Mouse (Mus musculus) urinary bladder, postnatal 14 days (tissue): Measurements from ENCODE around the gene Clk4.

Source experiments
- DNase-seq: peaks from one replicate; pipeline ENCODE4 v3.0.0; 2021; ENCODE audit warnings: low spot score

Clk4 gene

DNA sequence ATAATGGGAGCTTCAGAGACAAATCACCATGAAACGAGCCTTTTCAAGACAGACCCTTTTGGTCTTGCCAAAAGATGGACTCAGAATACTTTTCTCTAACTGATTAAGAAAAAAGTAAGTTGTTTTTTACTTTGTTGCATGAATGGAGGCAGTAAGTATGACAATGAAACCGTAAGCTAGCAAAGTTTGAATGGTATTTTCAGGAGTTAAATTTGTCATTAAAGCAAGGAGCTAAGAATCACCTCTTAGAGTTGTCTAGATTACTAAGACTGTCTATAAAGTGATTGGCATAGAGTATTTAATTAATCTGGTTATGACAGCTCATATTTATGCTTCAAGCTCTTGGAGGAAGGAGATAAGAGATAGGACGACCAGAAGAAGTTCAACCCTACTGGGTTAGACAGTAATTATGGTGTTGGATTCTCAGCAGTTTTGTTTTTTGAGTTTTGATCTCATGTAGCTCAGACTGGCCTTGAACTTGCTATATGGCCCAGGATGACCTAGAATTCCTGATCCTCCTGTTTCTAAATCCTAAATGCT lies at the start of gene Clk4:
Gene Clk4, plus strand, starts transcription at position 51 of the 540 bp plus-strand sequence.
- no peak for DNase-seq

GRCm38 (mm10) chr11:51214021-51214420 lies 47.5 kb upstream of the Clk4 start:
- no peak for DNase-seq

DNA sequence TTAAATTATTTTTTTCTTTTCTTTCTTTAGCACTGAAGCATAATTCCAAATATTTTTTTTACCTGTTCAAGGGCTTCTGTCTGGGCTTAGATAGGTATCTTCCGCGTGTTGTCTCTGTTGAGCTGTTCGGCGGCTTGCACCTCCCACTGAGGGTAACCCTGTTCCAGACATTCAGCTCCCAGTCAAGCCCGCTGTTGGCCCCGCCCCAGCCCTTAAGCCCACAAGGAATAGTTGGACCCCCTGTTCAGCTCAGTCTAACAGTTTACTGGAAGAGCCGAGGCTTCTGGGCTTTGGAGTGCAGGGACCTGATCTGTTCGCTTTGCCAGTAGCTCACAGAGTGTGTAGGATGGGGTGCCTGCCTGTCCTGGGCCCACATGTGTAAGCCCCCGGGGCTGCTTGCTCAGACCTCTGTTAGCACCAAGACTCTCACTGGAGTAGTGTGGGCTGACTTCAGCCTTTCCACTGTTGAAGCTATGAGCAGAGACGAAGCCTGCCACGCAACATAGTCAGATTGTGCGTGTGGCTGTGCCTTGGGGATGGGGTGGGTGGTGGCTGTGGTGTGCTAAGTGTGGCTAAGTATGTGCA lies 42.0 kb upstream of the Clk4 start:
- DNase-seq = no peak

- DNase-seq = no peak
These were observed 41.2 kb upstream of the Clk4 start, which contains the start of gene Gm12569 for GRCm38 (mm10) chr11:51220308-51220707. Gene Gm12569 (plus strand): TSS chr11:51220473.

- DNase-seq = no peak
These were observed 34.4 kb upstream of the Clk4 start for GRCm38 (mm10) chr11:51227104-51227503.

GRCm38 (mm10) chr11:51234626-51235025 lies 26.9 kb upstream of the Clk4 start:
- DNase-seq = no peak

GRCm38 (mm10) chr11:51242897-51243296 lies 18.6 kb upstream of the Clk4 start:
- DNase-seq = no peak

GRCm38 (mm10) chr11:51257006-51257405 lies 4.5 kb upstream of the Clk4 start:
- DNase-seq = no peak

GRCm38 (mm10) chr11:51262342-51263285 lies 1.1 kb downstream of the Clk4 start, which contains the start of gene BC049762:
Gene BC049762 (minus strand): TSS chr11:51263046.
- peak; percentile 99 for DNase-seq

- DNase-seq = peak; percentile 64
These were observed 1.8 kb downstream of the Clk4 start for GRCm38 (mm10) chr11:51263286-51263831.

DNA sequence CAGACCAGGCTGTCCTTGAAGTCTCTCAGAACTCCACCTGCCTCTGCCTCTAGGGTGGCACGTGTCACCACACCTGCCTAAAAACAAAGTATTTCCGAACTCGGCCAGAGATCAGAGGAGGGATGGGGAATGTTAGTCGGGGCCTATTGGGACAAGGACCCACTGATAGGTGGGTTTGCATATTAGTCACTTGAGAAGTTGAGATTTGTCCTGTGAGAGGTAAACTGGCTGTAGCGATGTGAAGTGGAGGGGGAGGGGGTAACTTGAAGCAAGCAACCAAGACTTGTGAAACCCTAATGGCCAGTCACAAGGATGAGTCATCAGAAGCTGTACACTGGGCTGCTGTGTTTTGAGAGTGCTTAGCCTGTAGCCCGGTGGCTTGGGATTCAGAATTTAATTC lies 2.8 kb downstream of the Clk4 start:
- peak; percentile 34 for DNase-seq

- no peak for DNase-seq
These were observed 3.8 kb downstream of the Clk4 start for GRCm38 (mm10) chr11:51265326-51265725.

DNA sequence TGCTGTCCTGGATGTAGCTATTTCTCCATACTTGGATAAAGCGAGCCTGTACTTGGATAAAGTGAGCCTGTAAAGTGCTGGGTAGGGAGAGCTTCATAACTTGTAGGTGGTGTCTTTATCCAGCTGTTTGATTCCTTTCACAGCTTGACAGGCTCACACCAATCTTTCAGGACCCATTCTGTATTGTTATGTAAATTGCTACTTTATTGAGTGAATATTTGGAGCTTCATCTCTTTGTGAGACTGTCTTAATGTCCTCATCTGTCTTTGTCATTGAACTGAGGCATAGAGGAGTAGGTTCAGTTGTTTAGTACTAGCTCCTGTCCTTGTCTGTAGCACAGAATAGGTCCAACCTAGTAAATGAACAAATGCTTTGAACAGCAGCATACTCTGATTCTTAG lies 12.9 kb downstream of the Clk4 start:
- DNase-seq = no peak

GRCm38 (mm10) chr11:51289564-51290041 lies 28.1 kb downstream of the Clk4 start, which contains the start of gene Col23a1:
Gene Col23a1 (plus strand): TSS chr11:51289920.
- peak; percentile 74 for DNase-seq

DNA sequence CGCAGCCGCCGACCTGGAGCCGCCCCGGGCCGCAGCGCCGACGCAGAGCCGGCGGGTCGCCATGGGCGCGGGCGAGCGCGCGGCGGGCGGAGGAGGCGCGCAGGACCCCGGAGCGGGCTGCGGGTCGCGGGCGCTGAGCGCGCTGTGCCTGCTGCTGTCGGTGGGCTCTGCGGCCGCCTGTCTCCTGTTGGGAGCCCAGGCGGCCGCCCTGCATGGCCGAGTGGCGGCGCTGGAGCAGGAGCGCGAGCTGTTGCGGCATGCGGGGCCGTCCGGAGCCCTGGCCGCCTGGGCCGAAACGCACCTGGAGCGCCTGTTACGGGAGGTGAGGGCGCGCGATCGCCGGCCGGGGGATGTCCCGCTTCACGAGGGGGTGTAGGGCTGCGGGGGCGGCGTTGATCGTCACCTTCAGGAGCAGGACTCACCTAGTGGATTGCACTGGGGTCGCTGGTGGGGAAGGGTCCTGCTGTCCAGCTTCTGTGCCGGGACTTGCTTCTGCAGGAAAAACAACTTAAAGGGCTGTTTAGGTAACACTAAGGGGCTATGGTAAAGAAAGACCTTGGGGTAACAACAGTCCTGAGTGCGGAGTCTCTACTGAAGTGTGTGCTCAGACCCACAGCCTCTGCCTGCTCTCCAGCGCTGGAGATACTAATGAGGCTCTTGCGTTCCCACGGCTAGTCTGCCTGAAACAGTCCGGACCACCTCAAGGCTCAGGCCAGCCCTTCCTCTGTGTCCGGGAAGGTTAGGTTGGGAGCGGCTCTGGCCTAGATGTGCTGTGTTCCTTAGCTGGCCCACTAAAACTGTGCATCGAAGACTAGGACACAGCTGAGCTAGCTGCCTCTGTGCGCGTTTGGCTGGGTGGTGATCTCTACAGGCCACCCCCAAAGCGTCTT lies 28.8 kb downstream of the Clk4 start:
- peak; percentile 39 for DNase-seq

DNA sequence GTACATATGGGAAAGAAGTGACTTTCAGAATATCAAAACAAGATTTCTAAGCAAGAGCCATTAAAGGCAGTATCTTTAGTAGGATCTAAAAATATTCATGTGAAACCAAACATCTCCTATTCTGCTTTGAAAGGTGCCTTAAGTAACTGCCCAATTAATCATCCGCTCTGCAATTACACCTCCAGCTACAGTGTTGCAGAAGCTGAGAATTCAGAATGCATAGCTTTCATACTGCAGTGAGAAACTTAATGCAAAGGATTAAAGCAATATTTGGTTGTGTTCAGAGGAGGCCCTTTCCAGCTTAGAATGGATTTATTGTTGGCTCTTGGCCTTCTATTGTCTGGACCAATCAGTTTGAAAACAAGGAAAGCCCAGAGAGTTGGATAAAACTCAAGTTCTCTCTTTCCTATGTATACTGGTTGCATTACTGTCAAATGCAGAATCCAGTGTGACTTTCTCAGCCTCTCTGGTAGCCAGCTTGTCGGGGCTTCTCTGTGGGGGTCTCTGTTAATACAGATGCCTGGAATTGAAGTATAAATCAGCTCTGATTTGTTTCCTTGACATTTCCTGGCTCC lies 32.5 kb downstream of the Clk4 start:
- DNase-seq = no peak

DNA sequence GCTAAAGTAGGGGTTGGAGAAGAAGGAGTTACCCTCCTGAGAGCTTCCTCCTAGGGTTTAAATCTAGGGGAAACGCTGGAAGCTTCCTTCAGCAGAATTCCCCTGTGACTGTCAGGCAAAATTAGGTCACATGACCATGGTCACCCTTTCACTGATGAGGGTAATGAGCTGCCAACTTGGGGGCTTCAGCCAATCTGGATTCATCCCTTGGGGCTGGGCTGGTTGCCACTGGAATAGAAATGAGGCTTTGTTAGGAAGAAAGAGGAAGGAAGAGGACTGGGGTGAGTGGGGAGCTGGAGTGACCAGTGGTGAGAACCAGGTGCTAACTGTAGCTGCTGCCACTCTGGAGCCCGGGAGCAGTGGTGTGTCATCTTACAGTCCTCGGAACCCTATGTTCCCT lies 34.2 kb downstream of the Clk4 start:
- DNase-seq = no peak

DNA sequence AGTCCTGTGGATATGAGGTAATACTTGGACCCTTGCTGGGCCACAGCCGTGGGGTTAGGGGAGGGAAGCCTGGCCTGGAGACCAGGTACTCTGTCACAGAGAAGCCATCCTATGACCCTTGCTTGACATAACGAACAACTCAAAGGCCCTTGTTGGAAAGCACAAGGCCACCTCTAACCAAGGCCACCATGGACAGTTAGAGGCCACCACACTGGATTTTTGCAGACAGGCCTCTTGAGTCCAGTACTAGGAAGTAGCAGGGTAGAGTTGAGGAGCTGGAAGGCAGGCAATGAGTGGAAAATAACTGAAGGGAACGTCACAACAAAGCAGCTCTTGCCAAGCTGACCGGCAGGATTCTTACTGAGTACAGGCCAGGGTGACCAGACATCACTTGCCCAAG lies 37.2 kb downstream of the Clk4 start:
- no peak for DNase-seq

- DNase-seq = no peak
These were observed 40.9 kb downstream of the Clk4 start for GRCm38 (mm10) chr11:51302396-51302795.

DNA sequence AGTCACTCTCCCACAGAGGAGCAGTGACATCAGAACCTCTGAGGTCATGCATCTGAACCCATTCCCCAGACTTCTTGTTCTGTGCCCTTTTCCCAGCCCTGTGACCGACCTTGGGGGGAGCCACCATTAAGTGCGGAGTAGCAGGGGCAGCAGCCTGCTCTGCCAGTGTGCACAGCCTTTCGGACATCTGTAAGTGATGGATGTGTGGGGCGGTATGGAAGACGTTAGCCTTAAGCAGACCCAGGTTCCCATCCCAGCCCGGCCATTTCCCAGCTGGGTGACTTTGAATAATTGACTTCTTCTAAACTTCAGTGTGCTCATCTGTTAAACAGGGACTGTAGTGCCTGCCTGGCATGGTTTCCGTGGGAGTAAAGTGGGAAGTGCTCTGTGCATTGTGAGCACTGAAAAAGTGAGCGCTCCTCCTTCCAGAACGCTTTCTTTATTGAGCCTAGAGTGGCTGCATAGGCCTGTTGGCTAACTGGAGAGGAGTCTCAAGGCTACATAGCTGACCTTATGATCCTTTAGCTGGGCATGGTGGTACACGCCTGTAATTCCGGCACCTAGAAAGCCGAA lies 42.5 kb downstream of the Clk4 start:
- DNase-seq = no peak

- no peak for DNase-seq
These were observed 46.8 kb downstream of the Clk4 start for GRCm38 (mm10) chr11:51308306-51308705.
